Mouse (Mus musculus): ENCODE results near the gene Bhlha15. TPM values are rescaled to one million over a fixed set of nuclear protein-coding genes. Genes with fewer than 3 reads are reported as not detected.

Gene Bhlha15
- polyA plus RNA-seq, 1 experiment from 2014 or later = 0.09 TPM

- Histone ChIP-seq H3K27ac (no peak overlapping the region), H3K4me1 (replicated peaks) (no peaks in the 10 kb centered on the region), H3K9me3 (no peaks in the 10 kb centered on the region), H3K4me3 (no peak overlapping the region), H3K36me3 (peaks cover 98% of the 10 kb centered on the region), H3K27me3 (ENCODE audit: insufficient read depth, poor library complexity, severe bottlenecking) (no peaks in the 10 kb centered on the region)
- no peak for DNase-seq (ENCODE audit: low spot score)
- 95% methylated on average over 18 of the region's 18 CpGs for WGBS
Observed at GRCm38 (mm10) chr5:144173648-144174047, 16.4 kb upstream of the Bhlha15 start.

GRCm38 (mm10) chr5:144178216-144178615, 11.9 kb upstream of the Bhlha15 start:
- Histone ChIP-seq H3K4me3 (no peak overlapping the region), H3K4me1 (replicated peaks) (0 out of 2 replicates have a peak, but pooled peaks cover 3% of the 10 kb centered on the region), H3K36me3 (peaks cover 90% of the 10 kb centered on the region), H3K9me3 (no peaks in the 10 kb centered on the region), H3K27ac (no peak overlapping the region), H3K27me3 (ENCODE audit: insufficient read depth, poor library complexity, severe bottlenecking) (no peaks in the 10 kb centered on the region)
- WGBS = 77% methylated on average over 6 of the region's 6 CpGs
- no peak for DNase-seq (ENCODE audit: low spot score)

DNA sequence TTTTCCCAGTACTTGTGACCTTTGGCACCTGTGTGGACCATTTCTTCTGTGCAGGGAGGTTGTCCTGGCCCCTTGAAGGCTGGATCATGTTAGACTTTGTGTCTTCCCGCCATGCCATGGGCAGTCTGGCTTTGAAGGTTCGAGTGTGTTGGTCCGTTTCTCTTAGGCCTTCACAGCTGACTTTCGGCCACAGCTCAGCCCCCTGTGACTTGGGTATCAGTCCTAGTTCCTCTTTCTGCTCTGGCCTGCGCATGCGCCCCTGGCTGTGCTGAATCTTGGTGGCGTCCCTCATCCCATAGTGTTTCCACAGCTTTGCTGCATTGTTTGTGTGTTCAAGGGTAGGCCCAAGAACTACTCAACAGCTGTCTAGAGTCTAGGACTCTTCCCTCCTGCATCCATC, 8.8 kb upstream of the Bhlha15 start:
- DNase-seq (ENCODE audit: low spot score) = no peak
- WGBS = 92% methylated on average over 7 of the region's 7 CpGs
- H3K27me3 ChIP-seq (ENCODE audit: insufficient read depth, poor library complexity, severe bottlenecking) = no peaks in the 10 kb centered on the region
- peaks cover 88% of the 10 kb centered on the region for H3K36me3 ChIP-seq
- H3K27ac ChIP-seq = no peak overlapping the region
- H3K9me3 ChIP-seq = no peaks in the 10 kb centered on the region
- H3K4me3 ChIP-seq = no peak overlapping the region
- H3K4me1 ChIP-seq (replicated peaks) = 0 out of 2 replicates have a peak, but pooled peaks cover 3% of the 10 kb centered on the region

DNA sequence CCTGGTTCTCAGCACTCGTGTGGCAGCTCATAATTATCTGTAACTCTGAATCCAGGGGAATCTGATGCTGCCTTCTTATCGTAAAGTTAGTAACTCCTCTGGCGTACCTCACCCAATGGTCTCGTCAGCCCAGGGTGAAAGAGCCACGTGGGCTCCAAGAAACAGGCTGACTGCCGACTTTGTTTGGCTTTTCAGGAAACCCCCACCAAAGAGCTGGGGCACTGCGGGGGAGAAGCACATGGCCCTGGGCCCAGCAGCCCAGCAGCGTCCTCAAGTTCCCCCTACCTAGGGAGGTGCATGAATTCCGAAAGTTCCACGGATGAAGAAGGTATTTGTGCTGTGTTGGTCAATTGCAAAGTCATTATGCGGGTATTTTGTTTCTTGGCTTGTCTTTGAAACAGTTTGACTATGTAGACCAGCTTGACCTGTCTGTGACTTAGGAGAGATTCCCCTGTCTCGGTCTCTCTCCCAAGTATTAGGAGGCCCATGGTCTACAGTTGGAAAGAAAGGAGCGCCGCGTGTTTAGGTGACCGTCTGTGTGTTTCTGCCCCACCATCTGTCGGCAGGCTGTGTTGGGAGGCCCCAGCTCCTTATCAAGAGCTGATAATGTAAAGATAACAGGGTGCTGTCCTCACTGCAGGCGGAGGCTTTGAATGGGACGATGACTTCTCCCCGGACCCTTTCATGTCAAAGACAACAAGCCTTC, 7.4 kb upstream of the Bhlha15 start:
- H3K27ac ChIP-seq = no peak overlapping the region; the same call in 1 of the 2 replicates
- H3K9me3 ChIP-seq = no peaks in the 10 kb centered on the region
- DNase-seq (ENCODE audit: low spot score) = no peak
- no peaks in the 10 kb centered on the region for H3K27me3 ChIP-seq (ENCODE audit: insufficient read depth, poor library complexity, severe bottlenecking)
- H3K4me3 ChIP-seq = no peak overlapping the region
- WGBS = 73% methylated on average over 20 of the region's 20 CpGs
- H3K4me1 ChIP-seq (replicated peaks) = peaks cover 3% of the 10 kb centered on the region; the same call in 1 of the 2 replicates
- peaks cover 80% of the 10 kb centered on the region for H3K36me3 ChIP-seq

- Histone ChIP-seq H3K27me3 (ENCODE audit: insufficient read depth, poor library complexity, severe bottlenecking) (no peaks in the 10 kb centered on the region), H3K27ac (no peak overlapping the region; the same call in 1 of the 2 replicates), H3K9me3 (no peaks in the 10 kb centered on the region), H3K36me3 (peaks cover 76% of the 10 kb centered on the region), H3K4me1 (replicated peaks) (peaks cover 3% of the 10 kb centered on the region; the same call in 1 of the 2 replicates), H3K4me3 (no peak overlapping the region)
- 78% methylated on average over 8 of the region's 8 CpGs for WGBS
- no peak for DNase-seq (ENCODE audit: low spot score)
Observed at GRCm38 (mm10) chr5:144183248-144183559, 6.9 kb upstream of the Bhlha15 start.

DNA sequence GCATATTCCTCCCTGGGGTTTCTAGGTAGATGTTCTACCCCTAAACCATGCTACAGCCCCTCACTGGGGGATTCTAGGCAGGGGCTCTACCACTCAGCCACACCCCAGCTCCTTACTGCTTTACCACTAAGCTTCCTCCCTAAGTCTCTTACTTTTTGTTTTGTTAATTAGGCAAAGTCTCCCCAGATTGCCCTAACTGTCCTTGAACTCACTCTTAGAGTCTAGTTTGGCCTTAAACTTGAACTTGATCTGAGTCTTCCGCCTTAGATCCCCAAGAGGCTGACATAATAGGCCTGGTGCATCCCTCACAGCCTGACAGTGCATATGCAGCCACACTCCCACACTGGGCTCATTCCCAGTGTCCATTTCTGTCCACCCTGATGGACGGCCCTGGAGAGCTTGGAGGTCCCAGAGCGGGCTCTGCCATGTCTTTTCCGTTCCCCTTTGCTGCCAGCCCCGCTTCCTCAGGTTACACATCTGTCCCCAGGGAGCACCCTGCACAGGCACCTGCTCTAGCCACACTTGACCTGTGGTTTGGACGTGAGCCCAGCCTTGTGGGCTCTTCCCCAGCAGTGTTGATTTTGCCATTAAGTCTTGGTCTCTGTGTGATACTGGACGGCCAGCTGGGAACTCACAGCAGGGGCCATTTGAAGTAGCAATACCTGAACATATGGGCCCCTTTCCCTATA, 6.3 kb upstream of the Bhlha15 start:
- H3K27ac ChIP-seq = no peak overlapping the region
- no peaks in the 10 kb centered on the region for H3K27me3 ChIP-seq (ENCODE audit: insufficient read depth, poor library complexity, severe bottlenecking)
- H3K36me3 ChIP-seq = peaks cover 70% of the 10 kb centered on the region
- no peak for DNase-seq (ENCODE audit: low spot score)
- WGBS = 85% methylated on average over 7 of the region's 7 CpGs
- H3K4me3 ChIP-seq = no peak overlapping the region
- peaks cover 3% of the 10 kb centered on the region; the same call in 1 of the 2 replicates for H3K4me1 ChIP-seq (replicated peaks)
- no peaks in the 10 kb centered on the region for H3K9me3 ChIP-seq

DNA sequence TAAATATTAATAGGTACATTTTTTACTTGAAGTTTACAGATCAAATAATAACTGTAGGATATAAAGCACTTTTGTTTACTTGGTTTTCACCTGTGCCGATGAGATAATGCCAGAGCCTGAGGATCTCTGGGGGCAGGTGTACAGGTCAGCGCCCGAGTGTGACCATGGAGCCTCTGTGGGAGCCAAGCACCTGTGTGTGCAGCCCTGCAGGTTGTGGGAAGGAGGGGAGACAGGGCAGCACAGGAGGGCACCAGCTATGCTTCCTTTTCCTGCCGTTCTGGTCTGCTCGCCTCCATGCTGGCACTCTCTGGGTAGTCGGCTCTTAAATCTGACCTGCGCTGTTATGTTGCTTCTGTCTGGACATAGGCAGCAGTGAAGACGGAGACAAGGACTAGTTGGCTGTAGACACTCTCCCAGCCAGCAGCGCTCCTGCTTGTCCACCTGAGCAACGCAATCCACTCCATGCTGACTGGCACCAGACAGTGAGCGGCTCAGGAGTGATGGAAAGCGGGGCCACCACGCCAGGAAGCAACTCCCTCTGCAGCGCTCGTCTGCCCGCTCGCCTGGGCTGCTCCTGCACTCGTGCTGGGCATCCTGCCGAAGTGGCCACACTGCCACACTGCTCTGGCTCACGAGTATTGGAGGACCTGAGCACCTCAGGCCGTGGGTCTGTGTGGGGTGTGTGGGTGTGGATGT, 5.6 kb upstream of the Bhlha15 start:
- H3K36me3 ChIP-seq = peaks cover 63% of the 10 kb centered on the region
- H3K4me3 ChIP-seq = no peak overlapping the region
- no peaks in the 10 kb centered on the region for H3K9me3 ChIP-seq
- H3K27me3 ChIP-seq (ENCODE audit: insufficient read depth, poor library complexity, severe bottlenecking) = no peaks in the 10 kb centered on the region
- peaks cover 6% of the 10 kb centered on the region for H3K4me1 ChIP-seq (replicated peaks)
- no peak for DNase-seq (ENCODE audit: low spot score)
- 91% methylated on average over 21 of the region's 21 CpGs for WGBS
- no peak overlapping the region for H3K27ac ChIP-seq

DNA sequence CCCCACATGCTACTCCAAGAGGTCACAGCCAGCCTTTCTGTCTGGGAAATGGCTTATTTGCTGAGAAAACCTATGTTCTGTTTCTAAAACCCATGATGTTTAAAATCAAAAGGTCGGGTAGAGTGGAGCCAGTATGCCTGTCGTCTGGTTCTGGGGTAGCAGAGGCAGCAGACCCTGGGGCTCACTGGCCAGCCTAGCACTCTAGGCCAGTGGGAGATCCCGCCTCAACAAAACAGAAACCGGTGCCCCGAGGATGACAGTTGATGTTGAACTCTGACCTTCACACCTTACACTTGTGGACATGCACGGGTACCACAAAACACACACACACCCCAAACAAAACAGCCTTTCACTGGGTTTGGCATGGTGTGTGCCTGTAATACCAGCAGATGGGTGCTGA, 1.7 kb upstream of the Bhlha15 start:
- Histone ChIP-seq H3K36me3 (peaks cover 33% of the 10 kb centered on the region), H3K27me3 (ENCODE audit: insufficient read depth, poor library complexity, severe bottlenecking) (no peaks in the 10 kb centered on the region), H3K9me3 (no peaks in the 10 kb centered on the region), H3K4me3 (no peak overlapping the region), H3K27ac (no peak overlapping the region), H3K4me1 (replicated peaks) (peaks cover 31% of the 10 kb centered on the region)
- 83% methylated on average over 6 of the region's 6 CpGs for WGBS
- DNase-seq (ENCODE audit: low spot score) = no peak

- peaks cover 33% of the 10 kb centered on the region for H3K4me1 ChIP-seq (replicated peaks)
- DNase-seq (ENCODE audit: low spot score) = no peak
- H3K4me3 ChIP-seq = no peak overlapping the region
- WGBS = 79% methylated on average over 7 of the region's 7 CpGs
- no peaks in the 10 kb centered on the region for H3K9me3 ChIP-seq
- no peaks in the 10 kb centered on the region for H3K27me3 ChIP-seq (ENCODE audit: insufficient read depth, poor library complexity, severe bottlenecking)
- H3K36me3 ChIP-seq = peaks cover 24% of the 10 kb centered on the region
- no peak overlapping the region for H3K27ac ChIP-seq
Observed at GRCm38 (mm10) chr5:144189327-144189726, 759 bp upstream of the Bhlha15 start.

GRCm38 (mm10) chr5:144191026-144191425, 940 bp downstream of the Bhlha15 start:
- Histone ChIP-seq H3K27ac (peak overlapping the region; percentile 54; the same call in 1 of the 2 replicates), H3K27me3 (ENCODE audit: insufficient read depth, poor library complexity, severe bottlenecking) (no peaks in the 10 kb centered on the region), H3K36me3 (peaks cover 13% of the 10 kb centered on the region; the same call in 1 of the 2 replicates), H3K4me3 (no peak overlapping the region), H3K9me3 (no peaks in the 10 kb centered on the region), H3K4me1 (replicated peaks) (peaks cover 39% of the 10 kb centered on the region)
- DNase-seq (ENCODE audit: low spot score) = peak; percentile 40
- WGBS = 40% methylated on average over 23 of the region's 23 CpGs

GRCm38 (mm10) chr5:144192673-144193072, 2.6 kb downstream of the Bhlha15 start:
- Histone ChIP-seq H3K36me3 (peaks cover 13% of the 10 kb centered on the region), H3K9me3 (no peaks in the 10 kb centered on the region), H3K27ac (no peak overlapping the region), H3K4me3 (no peak overlapping the region), H3K4me1 (replicated peaks) (peaks cover 44% of the 10 kb centered on the region), H3K27me3 (ENCODE audit: insufficient read depth, poor library complexity, severe bottlenecking) (no peaks in the 10 kb centered on the region)
- no peak for DNase-seq (ENCODE audit: low spot score)
- WGBS = 88% methylated on average over 6 of the region's 6 CpGs

- Histone ChIP-seq H3K9me3 (no peaks in the 10 kb centered on the region), H3K27me3 (ENCODE audit: insufficient read depth, poor library complexity, severe bottlenecking) (no peaks in the 10 kb centered on the region), H3K4me1 (replicated peaks) (peaks cover 42% of the 10 kb centered on the region), H3K27ac (no peak overlapping the region), H3K4me3 (no peak overlapping the region), H3K36me3 (peaks cover 22% of the 10 kb centered on the region)
- 78% methylated on average over 7 of the region's 7 CpGs for WGBS
- DNase-seq (ENCODE audit: low spot score) = no peak
Observed at GRCm38 (mm10) chr5:144194416-144194815, 4.3 kb downstream of the Bhlha15 start.

GRCm38 (mm10) chr5:144195567-144195966, 5.5 kb downstream of the Bhlha15 start:
- WGBS = 89% methylated on average over 8 of the region's 8 CpGs
- H3K4me3 ChIP-seq = no peak overlapping the region
- no peaks in the 10 kb centered on the region for H3K27me3 ChIP-seq (ENCODE audit: insufficient read depth, poor library complexity, severe bottlenecking)
- H3K9me3 ChIP-seq = no peaks in the 10 kb centered on the region
- H3K4me1 ChIP-seq (replicated peaks) = peaks cover 30% of the 10 kb centered on the region
- peaks cover 32% of the 10 kb centered on the region for H3K36me3 ChIP-seq
- no peak for DNase-seq (ENCODE audit: low spot score)
- no peak overlapping the region for H3K27ac ChIP-seq

Data from hindbrain, embryonic 10.5 days (tissue).